Mouse (Mus musculus) myocyte (in vitro differentiated cells): ENCODE measurements at regions not wholly inside any gene's neighbourhood (a gene's known extent, or its start where the extent isn't known, plus 50 kb on each side); places are given as distances from the start of the nearest gene placed in this dataset.
"Not testable (repeated sequence)": the region's sequence is repeated elsewhere in the genome, so short reads cannot be mapped to it uniquely, and the experiment has no call there.

Experiments used
- H3K27me3 ChIP-seq: one replicate; pipeline ENCODE4 v1.6.1; 2011; ENCODE audit not compliant: control insufficient read depth, insufficient read depth, insufficient read length
- H3K36me3 ChIP-seq: one replicate; pipeline ENCODE4 v1.6.1; 2011; ENCODE audit not compliant: control insufficient read depth, insufficient read depth
- H3K4me2 ChIP-seq: one replicate; pipeline ENCODE4 v1.6.1; 2011; ENCODE audit warnings: low read depth, control low read depth
- H3K4me3 ChIP-seq: one replicate; pipeline ENCODE4 v1.5.1; 2011; ENCODE audit warnings: mild to moderate bottlenecking, control low read depth, moderate library complexity
- H3K79me2 ChIP-seq: one replicate; pipeline ENCODE4 v1.6.1; 2011; ENCODE audit not compliant: control insufficient read depth, insufficient read depth
- H3ac ChIP-seq: one replicate; pipeline ENCODE4 v1.6.1; 2011; ENCODE audit not compliant: control insufficient read depth, insufficient read length
- CEBPB ChIP-seq: IDR thresholded peaks from 2 replicates; pipeline ENCODE4 v1.6.1; 2011; ENCODE audit warnings: mild to moderate bottlenecking, moderate library complexity; ENCODE audit not compliant: poor library complexity, insufficient read depth, severe bottlenecking
- E2F4 ChIP-seq: IDR thresholded peaks from one replicate; pipeline ENCODE4 v1.6.1; 2011; ENCODE audit warnings: mild to moderate bottlenecking, control low read depth, moderate library complexity; ENCODE audit not compliant: insufficient read depth
- MAX ChIP-seq: IDR thresholded peaks from one replicate; pipeline ENCODE4 v1.6.1; 2011; ENCODE audit warnings: low read depth, mild to moderate bottlenecking, control low read depth
- MYOD1 ChIP-seq, 3 experiments: IDR thresholded peaks; one replicate each; pipeline ENCODE4 v1.6.1; 2011; ENCODE audit warnings: control low read depth in 2 of 3, low read depth in 2 of 3, mild to moderate bottlenecking in 2 of 3, moderate library complexity in 1 of 3; ENCODE audit not compliant: insufficient read length in 2 of 3, control insufficient read depth in 1 of 3
- MYOG ChIP-seq, 3 experiments: IDR thresholded peaks; one replicate each; pipeline ENCODE4 v1.6.1; 2011; ENCODE audit warnings: control low read depth in 2 of 3, low read depth in 2 of 3, mild to moderate bottlenecking in 2 of 3; ENCODE audit not compliant: insufficient read length in 2 of 3, control insufficient read depth in 1 of 3, insufficient read depth in 1 of 3
- POLR2A ChIP-seq: IDR thresholded peaks from one replicate; pipeline ENCODE4 v1.6.1; 2011; ENCODE audit warnings: low read depth, mild to moderate bottlenecking, control low read depth, moderate library complexity; ENCODE audit not compliant: insufficient read length
- POLR2AphosphoS2 ChIP-seq: IDR thresholded peaks from one replicate; pipeline ENCODE4 v1.6.1; 2011; ENCODE audit warnings: low read depth, control low read depth; ENCODE audit not compliant: insufficient read length
- REST ChIP-seq: IDR thresholded peaks from one replicate; pipeline ENCODE4 v1.6.1; 2011; ENCODE audit warnings: mild to moderate bottlenecking, control low read depth, moderate library complexity; ENCODE audit not compliant: insufficient read depth, insufficient read length
- SRF ChIP-seq: IDR thresholded peaks from one replicate; pipeline ENCODE4 v1.6.1; 2011; ENCODE audit warnings: low read depth; ENCODE audit not compliant: control insufficient read depth, insufficient read length
- TCF12 ChIP-seq: IDR thresholded peaks from one replicate; pipeline ENCODE4 v1.6.1; 2011; ENCODE audit warnings: mild to moderate bottlenecking, control low read depth; ENCODE audit not compliant: poor library complexity, insufficient read depth, severe bottlenecking
- TCF3 ChIP-seq: IDR thresholded peaks from one replicate; pipeline ENCODE4 v1.6.1; 2011; ENCODE audit warnings: low read depth, control low read depth; ENCODE audit not compliant: insufficient read length
- USF1 ChIP-seq: IDR thresholded peaks from one replicate; pipeline ENCODE4 v1.6.1; 2011; ENCODE audit warnings: low read depth, mild to moderate bottlenecking, control low read depth, moderate library complexity

DNA sequence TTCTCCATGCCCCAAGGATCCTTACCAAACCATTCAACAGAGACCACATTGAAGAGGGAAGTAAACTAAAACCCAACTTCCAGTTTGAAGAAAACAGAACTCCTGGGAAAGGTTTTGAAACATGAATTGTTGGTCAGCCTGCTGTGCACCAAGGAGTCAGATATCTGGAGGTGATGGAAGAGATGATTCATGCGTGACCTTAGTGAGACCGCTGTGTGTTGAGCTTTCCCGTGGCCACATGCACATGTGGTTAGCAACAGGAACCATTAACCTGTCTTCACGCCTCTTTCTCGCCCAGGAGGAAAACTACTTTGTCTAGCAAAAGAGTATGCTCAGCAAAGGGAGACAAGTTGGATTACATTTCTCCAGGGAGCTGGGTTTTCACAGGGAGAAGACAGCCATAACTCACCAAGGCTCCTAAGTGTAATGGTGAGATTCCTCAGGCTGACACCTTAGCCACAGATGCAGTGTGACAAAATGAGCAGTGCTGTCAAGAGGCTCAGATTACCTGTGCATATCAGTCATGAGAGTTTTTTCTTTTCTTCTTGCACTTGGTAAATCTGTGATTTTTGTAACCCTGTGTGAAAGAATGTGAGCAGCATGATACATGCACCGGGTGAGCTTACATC is 181.9 kb upstream of the Npvf start:
- Histone ChIP-seq H3ac (no peak overlapping the region), H3K4me3 (no peak overlapping the region), H3K27me3 (no peaks in the 10 kb centered on the region), H3K79me2 (no peaks in the 10 kb centered on the region), H3K4me2 (no peak overlapping the region), H3K36me3 (no peaks in the 10 kb centered on the region)
- no peak for TF ChIP-seq POLR2AphosphoS2
- no peak for TF ChIP-seq MYOG (IDR thresholded peaks at IDR 0.05; ENCODE audit: control insufficient read depth in 1 of 3, insufficient read depth in 1 of 3, insufficient read length in 2 of 3, low read depth in 2 of 3)
- no peak for TF ChIP-seq SRF
- TF ChIP-seq E2F4, result no peak
- TF ChIP-seq MAX, result no peak
- no peak for TF ChIP-seq MYOD1 (IDR thresholded peaks at IDR 0.05; ENCODE audit: control insufficient read depth in 1 of 3, insufficient read length in 2 of 3, low read depth in 2 of 3)
- no peak for TF ChIP-seq USF1
- TF ChIP-seq POLR2A, result no peak
- TF ChIP-seq CEBPB, result no peak
- TF ChIP-seq REST, result no peak
- TF ChIP-seq TCF3, result no peak
- TF ChIP-seq TCF12, result no peak

- H3ac ChIP-seq, result no peak overlapping the region
- no peak overlapping the region for H3K4me3 ChIP-seq
- H3K36me3 ChIP-seq, result no peaks in the 10 kb centered on the region
- no peak for TF ChIP-seq USF1
- H3K4me2 ChIP-seq, result no peak overlapping the region
- peaks cover 3% of the 10 kb centered on the region for H3K27me3 ChIP-seq
- H3K79me2 ChIP-seq, result no peaks in the 10 kb centered on the region
These were observed 186.6 kb upstream of the Npvf start for GRCm38 (mm10) chr6:50840826-50841225.

GRCm38 (mm10) chr6:50845246-50845645 is 191.0 kb upstream of the Npvf start:
- not testable (repeated sequence) for H3K36me3 ChIP-seq, H3K79me2 ChIP-seq, H3K4me2 ChIP-seq, H3K4me3 ChIP-seq, H3ac ChIP-seq
- peaks cover 28% of the 10 kb centered on the region for H3K27me3 ChIP-seq

DNA sequence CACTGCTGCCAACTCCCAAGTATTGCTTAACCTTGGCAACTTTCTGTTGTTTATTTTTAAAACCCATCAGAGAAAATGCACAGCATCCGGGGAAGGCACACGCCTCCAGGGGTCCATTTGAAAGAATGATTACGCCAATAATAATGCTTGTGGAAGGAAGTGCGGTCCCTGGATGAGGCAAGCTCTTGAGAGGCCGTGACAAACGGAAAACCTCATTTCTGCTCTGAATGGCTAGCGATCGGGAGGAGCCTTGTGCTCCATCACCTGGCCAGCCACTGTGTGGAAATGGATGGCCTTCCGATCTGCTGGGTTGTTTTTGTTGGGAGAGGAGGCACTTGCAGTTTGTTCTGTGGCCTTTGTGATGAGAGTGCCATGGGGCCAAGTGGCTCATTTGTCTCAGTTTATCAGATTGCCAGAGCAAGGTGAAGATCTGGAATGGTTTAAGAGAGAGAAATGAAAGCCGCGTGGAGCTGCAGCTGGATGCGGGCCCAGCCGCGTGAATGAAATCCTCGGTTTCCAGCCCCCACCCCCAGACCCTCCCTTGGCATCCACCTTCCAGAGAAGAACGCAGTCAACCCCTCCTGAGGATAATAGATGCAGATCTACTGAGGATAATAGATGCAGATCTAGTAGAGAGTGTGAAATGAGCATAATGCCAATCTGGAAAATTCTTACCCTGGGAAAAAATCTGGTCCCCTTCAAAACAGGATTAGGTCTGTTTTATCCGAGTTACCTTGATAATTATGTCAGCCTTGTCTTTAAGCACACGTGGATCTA is 192.7 kb upstream of the Npvf start:
- Histone ChIP-seq H3K4me3 (no peak overlapping the region), H3K79me2 (no peaks in the 10 kb centered on the region), H3K27me3 (peaks cover 26% of the 10 kb centered on the region), H3K4me2 (no peak overlapping the region), H3K36me3 (no peaks in the 10 kb centered on the region), H3ac (no peak overlapping the region)
- no peak for TF ChIP-seq POLR2A
- TF ChIP-seq TCF12, result no peak
- TF ChIP-seq SRF, result no peak
- no peak for TF ChIP-seq CEBPB
- TF ChIP-seq MAX, result no peak
- TF ChIP-seq MYOG (IDR thresholded peaks at IDR 0.05; ENCODE audit: control insufficient read depth in 1 of 3, insufficient read depth in 1 of 3, insufficient read length in 2 of 3, low read depth in 2 of 3), result no peak
- TF ChIP-seq POLR2AphosphoS2, result no peak
- no peak for TF ChIP-seq MYOD1 (IDR thresholded peaks at IDR 0.05; ENCODE audit: control insufficient read depth in 1 of 3, insufficient read length in 2 of 3, low read depth in 2 of 3)
- no peak for TF ChIP-seq REST
- TF ChIP-seq E2F4, result no peak
- no peak for TF ChIP-seq TCF3
- no peak for TF ChIP-seq USF1

- no peak overlapping the region for H3ac ChIP-seq
- TF ChIP-seq E2F4, result no peak
- TF ChIP-seq TCF3, result no peak
- no peak for TF ChIP-seq POLR2A
- no peak for TF ChIP-seq MYOG (IDR thresholded peaks at IDR 0.05; ENCODE audit: control insufficient read depth in 1 of 3, insufficient read depth in 1 of 3, insufficient read length in 2 of 3, low read depth in 2 of 3)
- TF ChIP-seq TCF12, result no peak
- TF ChIP-seq REST, result no peak
- TF ChIP-seq MYOD1 (IDR thresholded peaks at IDR 0.05; ENCODE audit: control insufficient read depth in 1 of 3, insufficient read length in 2 of 3, low read depth in 2 of 3), result no peak
- TF ChIP-seq POLR2AphosphoS2, result no peak
- TF ChIP-seq USF1, result no peak
- no peak for TF ChIP-seq CEBPB
- no peak for TF ChIP-seq SRF
- no peak for TF ChIP-seq MAX
These were observed 193.3 kb upstream of the Npvf start for GRCm38 (mm10) chr6:50847548-50847947.

More at GRCm38 (mm10) chr6:50847548-50847947, 193.3 kb upstream of the Npvf start:
- no peaks in the 10 kb centered on the region for H3K79me2 ChIP-seq
- no peak overlapping the region for H3K4me2 ChIP-seq
- H3K27me3 ChIP-seq, result peaks cover 26% of the 10 kb centered on the region
- no peaks in the 10 kb centered on the region for H3K36me3 ChIP-seq
- H3K4me3 ChIP-seq, result no peak overlapping the region
